Mouse (Mus musculus) kidney, postnatal 0 days (tissue): ENCODE measurements around the gene Tjap1. TPM values are rescaled to one million over a fixed set of nuclear protein-coding genes. Genes with fewer than 3 reads are reported as not detected.
A peak's percentile ranks its signal among the peaks of the same experiment; 100 is the strongest.

Experiments
- ATAC-seq: fragments of 200-750 bp; cut with Nextera tagmentation; replicated peaks from 2 replicates; pipeline ENCODE4 v1.8.0; 2017; ENCODE audit warnings: low read depth, moderate number of reproducible peaks, moderate TSS enrichment, moderate library complexity; ENCODE audit not compliant: low FRiP score
- DNase-seq: peaks from one replicate; pipeline ENCODE4 v3.0.0-alpha.2; 2016; ENCODE audit warnings: low spot score
- H3K27ac ChIP-seq: fragments of 300-500 bp; sonication (generic); 2 replicates; pipeline ENCODE4 v1.5.1; 2014; ENCODE audit warnings: mild to moderate bottlenecking
- H3K27me3 ChIP-seq: fragments of 300-500 bp; sonication (generic); 2 replicates; pipeline ENCODE4 v1.6.1; 2014; ENCODE audit warnings: low read length, mixed read lengths; ENCODE audit not compliant: insufficient read depth
- H3K36me3 ChIP-seq: fragments of 300-500 bp; sonication (generic); 2 replicates; pipeline ENCODE4 v1.6.1; 2014; ENCODE audit warnings: low read length, mixed read lengths; ENCODE audit not compliant: insufficient read depth
- H3K4me1 ChIP-seq: fragments of 300-500 bp; sonication (generic); replicated peaks from 2 replicates; pipeline ENCODE4 v1.6.1; 2014; ENCODE audit warnings: antibody characterized with exemption, low read length, mixed read lengths; ENCODE audit not compliant: insufficient read depth
- H3K4me2 ChIP-seq: fragments of 300-500 bp; sonication (generic); 2 replicates; pipeline ENCODE4 v1.6.1; 2014; ENCODE audit warnings: mild to moderate bottlenecking, low read length, moderate library complexity, mixed read lengths
- H3K4me3 ChIP-seq: fragments of 300-500 bp; sonication (generic); replicated peaks from 2 replicates; pipeline ENCODE4 v1.5.1; 2014; ENCODE audit warnings: low read depth, low read length
- H3K9ac ChIP-seq: fragments of 300-500 bp; sonication (generic); 2 replicates; pipeline ENCODE4 v1.6.1; 2014; ENCODE audit warnings: low read depth, low read length
- H3K9me3 ChIP-seq: fragments of 300-500 bp; sonication (generic); replicated peaks from 2 replicates; pipeline ENCODE4 v1.6.1; 2016; ENCODE audit warnings: low read length, inconsistent platforms, mixed read lengths
- CTCF ChIP-seq: IDR thresholded peaks from 2 replicates; pipeline ENCODE4 v1.5.1; 2016; ENCODE audit warnings: antibody characterized with exemption, low read depth, mild to moderate bottlenecking, moderate library complexity
- WGBS: fragments of 180-500 bp; shearing (Covaris S2); extraction: QIAGEN DNeasy Blood & Tissue Kit; methylation state at CpG from one replicate; pipeline ENCODE4 v1.1.7; 2014; 5-methylcytosine and 5-hydroxymethylcytosine counted together
- polyA plus RNA-seq: library from polyadenylated mRNA; unstranded; fragments of >200 nt; fragmentation: Nextera tagmentation; extraction: Ambion mirVana; gene quantifications from 2 replicates; pipeline ENCODE4 v1.2.1, GENCODE M21; 2015

The Tjap1 gene
- polyA plus RNA-seq, 1 experiment from 2014 or later = 28.2 TPM

GRCm38 (mm10) chr17:46284653-46285052 lies 1.8 kb upstream of the Tjap1 start:
- ATAC-seq = no peak
- TF ChIP-seq CTCF = no peak

GRCm38 (mm10) chr17:46283911-46284310 lies 1.1 kb upstream of the Tjap1 start:
- Histone ChIP-seq H3K9me3 (no peaks in the 10 kb centered on the region), H3K4me1 (peaks cover 9% of the 10 kb centered on the region; the same call in 1 of the 2 replicates), H3K9ac (no peak overlapping the region), H3K27me3 (no peaks in the 10 kb centered on the region), H3K4me3 (no peak overlapping the region), H3K36me3 (no peaks in the 10 kb centered on the region), H3K4me2 (no peak overlapping the region), H3K27ac (no peak overlapping the region)
- no peak for TF ChIP-seq CTCF
- WGBS = 66% methylated on average over 8 of the region's 8 CpGs
- no peak for DNase-seq
- ATAC-seq = no peak

More at GRCm38 (mm10) chr17:46284653-46285052, 1.8 kb upstream of the Tjap1 start:
- H3K9me3 ChIP-seq = no peaks in the 10 kb centered on the region
- H3K4me1 ChIP-seq = peaks cover 9% of the 10 kb centered on the region; the same call in 1 of the 2 replicates
- H3K4me2 ChIP-seq = no peak overlapping the region
- WGBS = 24% methylated on average over 7 of the region's 7 CpGs
- no peaks in the 10 kb centered on the region for H3K27me3 ChIP-seq
- no peak overlapping the region for H3K27ac ChIP-seq
- H3K4me3 ChIP-seq = no peak overlapping the region
- no peaks in the 10 kb centered on the region for H3K36me3 ChIP-seq
- no peak overlapping the region for H3K9ac ChIP-seq
- DNase-seq = no peak

- H3K4me3 ChIP-seq = peak overlapping the region; percentile 61
- peak overlapping the region; percentile 95 for H3K4me2 ChIP-seq
- TF ChIP-seq CTCF = no peak
- peaks cover 9% of the 10 kb centered on the region; the same call in 1 of the 2 replicates for H3K4me1 ChIP-seq
- no peaks in the 10 kb centered on the region for H3K27me3 ChIP-seq
- ATAC-seq (peak; percentile 37), DNase-seq (no peak)
- 0 out of 2 replicates have a peak, but pooled peaks cover 4% of the 10 kb centered on the region for H3K36me3 ChIP-seq
- no peak overlapping the region for H3K27ac ChIP-seq
- H3K9ac ChIP-seq = peak overlapping the region; percentile 83; the same call in 1 of the 2 replicates
- no peaks in the 10 kb centered on the region for H3K9me3 ChIP-seq
- 24% methylated on average over 9 of the region's 9 CpGs for WGBS
These were observed 314 bp upstream of the Tjap1 start for GRCm38 (mm10) chr17:46283140-46283539.

- Histone ChIP-seq H3K4me1 (peaks cover 9% of the 10 kb centered on the region; the same call in 1 of the 2 replicates), H3K4me2 (no peak overlapping the region), H3K9me3 (no peaks in the 10 kb centered on the region), H3K27me3 (no peaks in the 10 kb centered on the region), H3K9ac (no peak overlapping the region), H3K27ac (no peak overlapping the region), H3K36me3 (0 out of 2 replicates have a peak, but pooled peaks cover 4% of the 10 kb centered on the region), H3K4me3 (no peak overlapping the region)
- no peak for TF ChIP-seq CTCF
- WGBS = 92% methylated on average over 12 of the region's 12 CpGs
- ATAC-seq (no peak), DNase-seq (no peak)
These were observed 4.6 kb downstream of the Tjap1 start for GRCm38 (mm10) chr17:46278011-46278765.

- no peaks in the 10 kb centered on the region for H3K9me3 ChIP-seq
- 71% methylated on average over 4 of the region's 4 CpGs for WGBS
- no peaks in the 10 kb centered on the region for H3K27me3 ChIP-seq
- H3K4me2 ChIP-seq = no peak overlapping the region
- H3K27ac ChIP-seq = no peak overlapping the region
- TF ChIP-seq CTCF = no peak
- H3K9ac ChIP-seq = no peak overlapping the region
- DNase-seq (no peak), ATAC-seq (no peak)
- H3K4me1 ChIP-seq = peaks cover 9% of the 10 kb centered on the region; the same call in 1 of the 2 replicates
- H3K4me3 ChIP-seq = no peak overlapping the region
- H3K36me3 ChIP-seq = 0 out of 2 replicates have a peak, but pooled peaks cover 4% of the 10 kb centered on the region
These were observed 5.2 kb downstream of the Tjap1 start for GRCm38 (mm10) chr17:46277586-46277985.

GRCm38 (mm10) chr17:46275506-46275905 lies 7.3 kb downstream of the Tjap1 start:
- no peak for DNase-seq
- no peak overlapping the region for H3K4me2 ChIP-seq
- no peak overlapping the region for H3K27ac ChIP-seq
- ATAC-seq = no peak
- TF ChIP-seq CTCF = no peak
- no peak overlapping the region for H3K4me3 ChIP-seq
- no peak overlapping the region for H3K9ac ChIP-seq
- H3K9me3 ChIP-seq = no peaks in the 10 kb centered on the region
- H3K36me3 ChIP-seq = peaks cover 15% of the 10 kb centered on the region; the same call in 1 of the 2 replicates
- WGBS = 91% methylated on average over 10 of the region's 10 CpGs
- H3K27me3 ChIP-seq = no peaks in the 10 kb centered on the region
- H3K4me1 ChIP-seq = no peaks in the 10 kb centered on the region
